Mouse (Mus musculus): ENCODE results near the gene Smpd1. TPM values are rescaled to one million over a fixed set of nuclear protein-coding genes. Genes with fewer than 3 reads are reported as not detected.

Gene Smpd1
- polyA plus RNA-seq (2014; fragmentation: Nextera tagmentation; extraction: Ambion mirVana), result 79.9 and 88.5 TPM in 2 replicates

DNA sequence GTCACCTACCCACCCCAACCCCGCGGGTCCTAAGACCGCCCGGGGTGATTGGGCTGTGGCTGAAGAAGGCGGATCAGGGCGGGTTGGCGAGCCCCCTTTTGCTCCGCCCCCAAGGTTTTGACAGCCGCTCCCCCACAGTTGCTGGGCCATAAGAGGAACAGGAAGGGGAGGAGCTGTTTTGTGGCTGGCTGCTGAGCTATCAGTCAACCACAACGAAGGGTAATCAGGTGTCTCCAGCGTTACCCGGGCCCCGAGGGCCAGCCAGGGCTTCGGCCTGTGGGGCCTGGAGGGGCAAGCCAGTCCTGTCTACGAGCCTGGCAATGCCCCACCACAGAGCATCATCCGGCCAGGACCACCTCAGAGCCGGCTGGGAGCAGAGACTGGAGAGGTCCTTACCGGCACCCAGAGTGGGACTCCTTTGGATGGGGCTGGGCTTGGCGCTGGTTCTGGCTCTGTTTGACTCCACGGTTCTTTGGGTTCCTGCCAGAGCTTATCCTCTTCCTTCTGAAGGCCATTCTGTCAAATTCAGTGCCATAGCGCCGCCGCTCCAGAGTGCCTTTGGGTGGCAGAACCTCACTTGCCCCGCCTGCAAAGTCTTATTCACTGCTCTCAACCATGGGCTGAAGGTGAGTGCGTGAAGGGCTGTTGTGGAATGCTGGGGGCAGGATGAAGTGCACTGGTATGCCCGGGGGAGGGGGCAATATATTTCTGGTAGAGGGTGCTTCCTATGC is at the start of gene Smpd1:
Smpd1 (plus strand) TSS at position 149 of the 731 bp plus-strand sequence.
- DNase-seq (ENCODE audit: low spot score), result peak; percentile 95
- no peaks in the 10 kb centered on the region for H3K9me3 ChIP-seq (replicated peaks; ENCODE audit: control insufficient read depth, low read length)
- H3K27me3 ChIP-seq (replicated peaks; ENCODE audit: control insufficient read depth, insufficient read depth, low read length), result no peaks in the 10 kb centered on the region
- peak; percentile 93 for ATAC-seq
- H3K36me3 ChIP-seq (ENCODE audit: control insufficient read depth, insufficient read depth, low read length), result peaks cover 22% of the 10 kb centered on the region
- WGBS, result 6% methylated on average over 26 of the region's 26 CpGs
- peak within 1 kb of the TSS; percentile 64 for H3K4me3 ChIP-seq (ENCODE audit: low read depth, low read length)
- peak within 1 kb of the TSS; percentile 79; the same call in 1 of the 2 replicates for H3K27ac ChIP-seq (ENCODE audit: low read depth, low read length)
- peak within 1 kb of the TSS; percentile 86 for H3K9ac ChIP-seq (ENCODE audit: low read length)
- peaks cover 12% of the 10 kb centered on the region for H3K4me1 ChIP-seq (ENCODE audit: control insufficient read depth, insufficient read depth, low read length)
- peak within 1 kb of the TSS; percentile 82 for H3K4me2 ChIP-seq (ENCODE audit: low read length)

- WGBS, result 78% methylated on average over 4 of the region's 4 CpGs
- no peak for DNase-seq (ENCODE audit: low spot score)
These were observed 46.9 kb upstream of the Smpd1 start for GRCm38 (mm10) chr7:105507257-105507656.

GRCm38 (mm10) chr7:105510143-105510542 is 44.0 kb upstream of the Smpd1 start:
- DNase-seq (ENCODE audit: low spot score) (no peak), ATAC-seq (no peak)
- H3K4me1 ChIP-seq (ENCODE audit: control insufficient read depth, insufficient read depth, low read length), result no peaks in the 10 kb centered on the region
- no peak overlapping the region for H3K4me3 ChIP-seq (ENCODE audit: low read depth, low read length)
- no peak overlapping the region for H3K9ac ChIP-seq (ENCODE audit: low read length)
- H3K27me3 ChIP-seq (replicated peaks; ENCODE audit: control insufficient read depth, insufficient read depth, low read length), result no peaks in the 10 kb centered on the region
- WGBS, result 83% methylated on average over 5 of the region's 5 CpGs
- no peaks in the 10 kb centered on the region for H3K9me3 ChIP-seq (replicated peaks; ENCODE audit: control insufficient read depth, low read length)
- no peaks in the 10 kb centered on the region for H3K36me3 ChIP-seq (ENCODE audit: control insufficient read depth, insufficient read depth, low read length)
- no peak overlapping the region for H3K27ac ChIP-seq (ENCODE audit: low read depth, low read length)
- H3K4me2 ChIP-seq (ENCODE audit: low read length), result no peak overlapping the region

More at GRCm38 (mm10) chr7:105507257-105507656, 46.9 kb upstream of the Smpd1 start:
- Histone ChIP-seq H3K4me2 (ENCODE audit: low read length) (no peak overlapping the region), H3K27me3 (replicated peaks; ENCODE audit: control insufficient read depth, insufficient read depth, low read length) (no peaks in the 10 kb centered on the region), H3K4me3 (ENCODE audit: low read depth, low read length) (no peak overlapping the region), H3K9me3 (replicated peaks; ENCODE audit: control insufficient read depth, low read length) (no peaks in the 10 kb centered on the region), H3K36me3 (ENCODE audit: control insufficient read depth, insufficient read depth, low read length) (no peaks in the 10 kb centered on the region), H3K27ac (ENCODE audit: low read depth, low read length) (no peak overlapping the region), H3K9ac (ENCODE audit: low read length) (no peak overlapping the region), H3K4me1 (ENCODE audit: control insufficient read depth, insufficient read depth, low read length) (no peaks in the 10 kb centered on the region)
- no peak for ATAC-seq

GRCm38 (mm10) chr7:105513845-105514291 is 40.3 kb upstream of the Smpd1 start:
- Histone ChIP-seq H3K4me1 (ENCODE audit: control insufficient read depth, insufficient read depth, low read length) (no peaks in the 10 kb centered on the region), H3K36me3 (ENCODE audit: control insufficient read depth, insufficient read depth, low read length) (no peaks in the 10 kb centered on the region), H3K27ac (ENCODE audit: low read depth, low read length) (no peak overlapping the region), H3K27me3 (replicated peaks; ENCODE audit: control insufficient read depth, insufficient read depth, low read length) (no peaks in the 10 kb centered on the region), H3K9me3 (replicated peaks; ENCODE audit: control insufficient read depth, low read length) (no peaks in the 10 kb centered on the region), H3K4me2 (ENCODE audit: low read length) (no peak overlapping the region), H3K9ac (ENCODE audit: low read length) (no peak overlapping the region), H3K4me3 (ENCODE audit: low read depth, low read length) (no peak overlapping the region)
- peak; percentile 54 for DNase-seq (ENCODE audit: low spot score)
- ATAC-seq, result peak; percentile 63
- 61% methylated on average over 5 of the region's 5 CpGs for WGBS

GRCm38 (mm10) chr7:105514561-105514960 is 39.6 kb upstream of the Smpd1 start:
- H3K27me3 ChIP-seq (replicated peaks; ENCODE audit: control insufficient read depth, insufficient read depth, low read length), result no peaks in the 10 kb centered on the region
- H3K36me3 ChIP-seq (ENCODE audit: control insufficient read depth, insufficient read depth, low read length), result no peaks in the 10 kb centered on the region
- H3K4me3 ChIP-seq (ENCODE audit: low read depth, low read length), result no peak overlapping the region
- peak; percentile 23 for DNase-seq (ENCODE audit: low spot score)
- no peak overlapping the region for H3K27ac ChIP-seq (ENCODE audit: low read depth, low read length)
- H3K9me3 ChIP-seq (replicated peaks; ENCODE audit: control insufficient read depth, low read length), result no peaks in the 10 kb centered on the region
- ATAC-seq, result peak; percentile 31
- H3K9ac ChIP-seq (ENCODE audit: low read length), result no peak overlapping the region
- WGBS, result 49% methylated on average over 5 of the region's 5 CpGs
- H3K4me2 ChIP-seq (ENCODE audit: low read length), result no peak overlapping the region
- H3K4me1 ChIP-seq (ENCODE audit: control insufficient read depth, insufficient read depth, low read length), result no peaks in the 10 kb centered on the region

DNA sequence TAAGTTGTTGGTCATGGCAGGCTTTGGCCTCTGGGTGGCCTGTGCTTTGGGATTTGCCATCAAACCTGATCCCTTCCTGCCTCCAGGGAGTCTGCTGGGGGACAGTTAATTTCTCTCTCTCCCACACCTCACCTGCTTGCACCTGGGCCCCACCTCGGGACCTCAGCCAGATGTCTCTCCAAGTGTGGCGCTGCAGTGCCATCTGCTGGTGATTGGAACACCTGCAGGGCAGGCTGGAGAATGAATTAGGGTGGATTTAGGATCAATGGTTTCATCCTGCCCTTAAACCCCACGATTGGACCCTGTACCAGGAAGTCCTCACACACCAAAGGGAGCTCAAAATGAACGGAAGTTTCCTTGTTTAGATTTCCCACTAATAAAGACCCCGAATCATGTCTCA is 39.0 kb upstream of the Smpd1 start:
- Histone ChIP-seq H3K36me3 (ENCODE audit: control insufficient read depth, insufficient read depth, low read length) (no peaks in the 10 kb centered on the region), H3K9me3 (replicated peaks; ENCODE audit: control insufficient read depth, low read length) (no peaks in the 10 kb centered on the region), H3K4me3 (ENCODE audit: low read depth, low read length) (no peak overlapping the region), H3K4me2 (ENCODE audit: low read length) (no peak overlapping the region), H3K27me3 (replicated peaks; ENCODE audit: control insufficient read depth, insufficient read depth, low read length) (no peaks in the 10 kb centered on the region), H3K27ac (ENCODE audit: low read depth, low read length) (no peak overlapping the region), H3K9ac (ENCODE audit: low read length) (no peak overlapping the region), H3K4me1 (ENCODE audit: control insufficient read depth, insufficient read depth, low read length) (no peaks in the 10 kb centered on the region)
- WGBS, result 11% methylated on average over 5 of the region's 5 CpGs
- ATAC-seq, result peak; percentile 49
- peak; percentile 62 for DNase-seq (ENCODE audit: low spot score)

DNA sequence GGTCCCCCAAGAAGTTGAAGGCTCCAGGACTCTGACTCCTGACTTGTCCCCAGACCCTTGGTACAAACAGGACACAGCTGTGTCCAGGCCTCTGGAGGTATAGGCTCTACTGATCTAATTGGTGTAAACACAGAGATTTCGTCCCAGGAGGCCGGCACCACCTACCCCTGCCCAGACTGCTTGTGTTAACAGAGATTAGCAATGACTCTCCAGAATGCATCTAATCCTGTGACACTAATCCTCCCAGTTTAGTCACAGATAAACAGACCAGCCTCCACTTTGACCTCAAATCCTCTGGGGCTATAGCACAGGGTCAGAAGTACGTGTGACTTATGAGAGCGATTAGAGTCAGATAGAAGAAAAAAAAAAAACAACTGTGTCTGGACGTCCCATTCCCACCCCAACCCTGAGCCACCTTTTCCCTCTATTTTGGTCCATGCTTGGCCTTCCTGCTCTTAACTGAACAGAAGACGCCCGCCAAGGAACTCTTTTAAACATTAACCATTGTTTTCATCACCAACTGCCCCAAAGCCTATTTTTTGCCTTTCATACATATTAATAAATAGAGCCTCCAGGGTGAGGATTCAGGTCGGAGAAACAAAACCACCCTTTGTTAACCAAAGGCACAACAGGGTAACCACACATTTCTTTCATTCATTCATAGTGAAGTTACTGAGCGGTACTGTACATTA is 37.3 kb upstream of the Smpd1 start:
- H3K4me2 ChIP-seq (ENCODE audit: low read length), result no peak overlapping the region
- H3K9me3 ChIP-seq (replicated peaks; ENCODE audit: control insufficient read depth, low read length), result no peaks in the 10 kb centered on the region
- H3K4me1 ChIP-seq (ENCODE audit: control insufficient read depth, insufficient read depth, low read length), result no peaks in the 10 kb centered on the region
- H3K27me3 ChIP-seq (replicated peaks; ENCODE audit: control insufficient read depth, insufficient read depth, low read length), result no peaks in the 10 kb centered on the region
- no peak overlapping the region for H3K9ac ChIP-seq (ENCODE audit: low read length)
- no peak overlapping the region for H3K4me3 ChIP-seq (ENCODE audit: low read depth, low read length)
- DNase-seq (ENCODE audit: low spot score) (no peak), ATAC-seq (no peak)
- H3K36me3 ChIP-seq (ENCODE audit: control insufficient read depth, insufficient read depth, low read length), result no peaks in the 10 kb centered on the region
- WGBS, result 38% methylated on average over 9 of the region's 9 CpGs
- no peak overlapping the region for H3K27ac ChIP-seq (ENCODE audit: low read depth, low read length)

GRCm38 (mm10) chr7:105519336-105519735 is 34.8 kb upstream of the Smpd1 start:
- H3K9ac ChIP-seq (ENCODE audit: low read length), result no peak overlapping the region
- no peak for DNase-seq (ENCODE audit: low spot score)
- no peak for ATAC-seq
- no peaks in the 10 kb centered on the region for H3K27me3 ChIP-seq (replicated peaks; ENCODE audit: control insufficient read depth, insufficient read depth, low read length)
- no peaks in the 10 kb centered on the region for H3K4me1 ChIP-seq (ENCODE audit: control insufficient read depth, insufficient read depth, low read length)
- H3K4me3 ChIP-seq (ENCODE audit: low read depth, low read length), result no peak overlapping the region
- H3K4me2 ChIP-seq (ENCODE audit: low read length), result no peak overlapping the region
- no peaks in the 10 kb centered on the region for H3K36me3 ChIP-seq (ENCODE audit: control insufficient read depth, insufficient read depth, low read length)
- WGBS, result 76% methylated on average over 11 of the region's 11 CpGs
- no peak overlapping the region for H3K27ac ChIP-seq (ENCODE audit: low read depth, low read length)
- H3K9me3 ChIP-seq (replicated peaks; ENCODE audit: control insufficient read depth, low read length), result no peaks in the 10 kb centered on the region

DNA sequence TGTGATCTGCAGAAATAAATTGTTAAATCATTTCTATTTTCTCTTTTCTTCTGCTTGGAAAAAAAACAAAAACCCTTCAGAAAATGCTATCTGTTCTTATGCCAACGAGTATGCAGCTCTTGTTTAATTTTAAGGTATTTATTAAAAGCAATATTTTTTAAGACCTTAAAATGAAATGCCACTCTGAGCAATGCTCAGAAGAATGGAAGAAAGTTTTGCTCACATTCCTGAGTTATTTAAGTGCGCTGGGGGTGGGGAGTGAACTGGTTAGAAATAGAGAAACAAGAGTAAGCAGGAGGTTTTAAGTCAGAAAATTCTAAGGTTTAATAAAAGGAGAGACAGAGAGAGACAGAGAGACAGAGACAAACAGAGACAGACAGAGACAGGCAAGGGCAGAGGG is 34.4 kb upstream of the Smpd1 start:
- WGBS, result 82% methylated on average over 2 of the region's 2 CpGs
- no peak overlapping the region for H3K27ac ChIP-seq (ENCODE audit: low read depth, low read length)
- H3K4me2 ChIP-seq (ENCODE audit: low read length), result no peak overlapping the region
- DNase-seq (ENCODE audit: low spot score), result no peak
- no peak for ATAC-seq
- H3K4me3 ChIP-seq (ENCODE audit: low read depth, low read length), result no peak overlapping the region
- no peaks in the 10 kb centered on the region for H3K27me3 ChIP-seq (replicated peaks; ENCODE audit: control insufficient read depth, insufficient read depth, low read length)
- no peaks in the 10 kb centered on the region for H3K36me3 ChIP-seq (ENCODE audit: control insufficient read depth, insufficient read depth, low read length)
- no peaks in the 10 kb centered on the region for H3K9me3 ChIP-seq (replicated peaks; ENCODE audit: control insufficient read depth, low read length)
- no peaks in the 10 kb centered on the region for H3K4me1 ChIP-seq (ENCODE audit: control insufficient read depth, insufficient read depth, low read length)
- no peak overlapping the region for H3K9ac ChIP-seq (ENCODE audit: low read length)

Data from forebrain, embryonic 14.5 days (tissue).